Mouse (Mus musculus) adrenal gland, postnatal 4 days (tissue): ENCODE measurements around the gene Hbp1. TPM values are rescaled to one million over a fixed set of nuclear protein-coding genes. Genes with fewer than 3 reads are reported as not detected.
A peak's percentile ranks its signal among the peaks of the same experiment; 100 is the strongest.

Source experiments
- DNase-seq, 2 experiments: peaks; one replicate each; pipeline ENCODE4 v3.0.0; 2021 to 2022; ENCODE audit warnings: low spot score in 2 of 2, mixed read lengths in 2 of 2
- long read RNA-seq, 2 experiments: library from polyadenylated mRNA; stranded (forward); transcript quantifications; one replicate each; pipeline ENCODE4 v2.0.0; 2021
- total RNA-seq, 2 experiments: library from RNA; stranded (reverse); gene quantifications; 2 replicates each; pipeline ENCODE4 v1.2.3; 2021

Hbp1 gene
- 100 to 1,000 TPM; 140 to 148 TPM for total RNA-seq
- long read RNA-seq, experiment 1, transcript Hbp1-202 (11 exons, 3,142 nt) = major isoform, 89 of 130 reads
- long read RNA-seq, experiment 1, transcript Hbp1-201 (9 exons, 2,733 nt) = minor isoform, 9 of 130 reads
- long read RNA-seq, experiment 1, partial matches to known transcripts = 12 of 130 reads
- long read RNA-seq, experiment 1, other reads (novel, unspliced or antisense) = 17 of 130 reads
- long read RNA-seq, experiment 2, transcript Hbp1-201 (9 exons, 2,733 nt) = minor isoform, 6 of 239 reads
- long read RNA-seq, experiment 2, transcript Hbp1-202 (11 exons, 3,142 nt) = major isoform, 148 of 239 reads
- long read RNA-seq, experiment 2, partial matches to known transcripts = 62 of 239 reads
- long read RNA-seq, experiment 2, other reads (novel, unspliced or antisense) = 19 of 239 reads

DNA sequence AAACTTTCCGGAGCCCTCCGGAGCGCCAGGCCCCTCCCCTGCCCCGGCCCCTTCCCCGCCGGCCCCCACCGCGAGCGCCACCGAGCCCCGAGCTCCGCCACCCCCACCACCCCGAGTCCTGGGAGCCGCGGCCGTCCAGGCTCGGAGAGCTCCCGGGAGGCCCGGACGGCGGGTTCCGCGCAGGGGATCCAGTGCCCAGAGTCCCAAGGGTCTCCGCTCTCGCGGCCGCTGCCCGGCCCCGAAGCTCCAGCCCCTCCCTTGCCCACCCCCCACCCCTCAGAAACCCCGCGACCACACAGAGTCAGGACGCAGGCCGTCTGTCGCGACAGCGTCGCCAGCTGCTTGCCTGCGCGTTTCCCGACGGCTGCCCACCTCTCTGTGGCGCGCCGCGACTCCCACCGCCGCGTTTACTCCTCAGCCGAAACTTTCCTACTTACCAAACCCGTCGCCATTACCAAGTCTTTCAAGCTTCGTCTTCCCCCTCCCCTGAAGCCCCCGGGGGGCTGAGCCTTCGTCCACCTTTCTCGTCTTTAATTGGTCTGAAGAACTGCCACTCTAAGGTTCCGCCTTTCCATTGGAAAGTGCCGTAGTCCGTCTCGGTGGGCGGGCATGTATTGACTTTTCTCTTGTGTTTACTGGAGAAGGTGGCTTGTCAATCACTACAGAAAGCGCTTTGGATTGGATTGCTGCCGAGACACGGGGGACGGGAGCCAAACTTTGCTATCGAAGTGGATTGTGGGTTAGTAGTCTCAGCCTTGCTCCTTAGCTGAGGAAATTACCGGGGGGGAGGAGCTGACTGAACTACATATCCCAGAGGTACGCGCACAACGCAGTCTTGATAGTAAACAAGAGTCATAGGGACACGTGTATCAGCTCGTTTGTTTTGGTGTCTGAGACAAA is at the start of gene Hbp1:
Gene Hbp1 (minus strand): TSS at position 777 of the 900 bp plus-strand sequence.
- peak; percentile 82 to 94 for DNase-seq

DNA sequence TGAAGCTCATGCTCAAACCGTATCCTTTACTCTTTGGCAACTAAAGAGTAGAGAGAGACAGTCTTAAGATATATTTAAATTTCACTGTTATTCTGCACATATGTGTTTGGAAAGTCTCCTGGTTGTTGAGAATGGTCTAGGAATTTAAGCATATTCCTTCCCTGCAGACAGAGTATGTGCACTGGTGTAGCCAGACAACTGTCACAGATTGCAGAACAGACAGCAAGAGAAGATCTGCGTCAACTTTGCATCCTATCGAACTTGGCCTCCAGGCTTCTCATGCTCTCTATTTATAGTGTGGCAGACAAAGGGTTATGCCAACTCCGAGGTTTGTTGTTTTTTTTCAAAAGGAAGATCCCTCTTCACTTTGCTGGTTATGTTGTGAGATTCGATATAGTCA is 48.4 kb upstream of the Hbp1 start:
- no peak for DNase-seq

DNA sequence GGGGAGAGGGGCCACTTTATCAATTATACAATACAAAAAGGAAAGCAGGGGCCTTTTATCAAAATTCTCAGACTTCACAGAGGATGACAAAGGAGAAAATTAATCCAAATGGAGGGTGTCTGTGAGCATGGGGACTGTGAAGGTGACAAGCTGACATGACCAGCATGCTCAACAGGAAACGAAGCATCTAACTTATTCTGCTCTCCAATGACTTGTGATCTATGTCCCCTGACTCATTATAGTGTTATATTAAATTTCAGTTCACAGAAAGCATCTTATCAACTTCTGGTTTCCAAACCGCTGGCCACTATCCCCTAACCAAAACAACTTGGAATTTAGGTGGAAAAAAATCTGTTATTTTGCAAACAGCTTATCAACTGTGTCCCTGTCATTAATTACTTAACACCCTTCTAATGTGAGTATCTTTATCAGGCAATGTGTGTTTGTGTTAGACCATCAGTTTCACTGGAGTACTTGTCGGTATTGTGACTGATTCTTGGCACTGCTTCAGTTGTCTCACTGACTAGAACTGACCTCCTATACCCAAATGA is 47.1 kb upstream of the Hbp1 start:
- DNase-seq = no peak

DNA sequence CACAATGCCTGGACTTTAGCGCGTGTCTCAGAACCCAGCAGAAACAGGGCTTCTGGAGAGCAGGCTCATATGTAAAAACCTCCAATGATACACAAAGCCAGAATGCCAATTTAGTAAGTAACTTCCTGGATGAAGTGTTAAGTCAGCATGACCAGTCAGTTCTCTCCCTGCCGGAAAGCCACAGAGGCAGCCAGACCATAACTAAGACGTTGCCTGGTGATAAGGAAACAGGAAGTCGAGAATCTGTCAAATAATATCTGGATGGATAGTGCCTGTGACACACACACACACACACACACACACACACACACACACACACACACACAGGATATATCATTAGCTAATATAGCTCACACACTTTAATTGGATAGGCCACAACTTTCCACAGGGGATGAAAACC is 46.5 kb upstream of the Hbp1 start:
- no peak for DNase-seq

DNA sequence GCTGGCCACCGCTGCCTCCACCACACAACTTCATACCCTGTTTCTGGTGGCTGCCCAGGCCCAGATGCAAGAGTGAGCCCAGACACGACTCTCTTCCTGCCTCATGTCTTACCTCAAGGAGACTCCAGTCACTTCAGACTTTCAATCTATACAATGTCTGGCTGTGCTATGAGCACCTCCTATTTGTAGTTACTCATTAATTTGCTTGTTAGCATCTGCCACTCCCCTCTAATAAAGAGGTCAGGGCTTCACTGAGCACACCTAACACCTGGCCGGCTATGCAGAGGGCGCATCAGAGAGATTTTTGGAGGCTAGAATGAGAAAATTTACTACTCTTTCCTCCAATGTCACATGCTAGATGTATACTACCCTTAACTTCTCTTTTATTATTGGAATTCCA is 40.2 kb upstream of the Hbp1 start:
- DNase-seq = no peak

DNA sequence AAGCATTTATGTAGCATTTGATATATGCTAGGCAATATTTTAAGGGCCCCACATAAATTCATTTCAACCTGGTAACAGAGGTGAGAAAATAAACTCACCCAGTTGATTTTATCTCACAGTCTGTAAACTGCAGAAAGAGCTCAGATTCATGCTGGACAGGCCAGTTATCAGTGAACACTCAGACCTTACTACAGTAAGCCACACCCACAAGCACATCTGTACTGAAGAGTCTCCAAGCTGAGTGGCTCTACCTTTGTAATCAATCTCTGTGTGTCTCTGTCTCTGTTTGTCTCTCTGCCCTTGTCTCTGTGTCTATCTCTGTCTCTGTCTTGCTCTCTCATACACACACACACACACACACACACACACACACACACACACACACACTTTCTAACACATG is 39.4 kb upstream of the Hbp1 start:
- DNase-seq = no peak

DNA sequence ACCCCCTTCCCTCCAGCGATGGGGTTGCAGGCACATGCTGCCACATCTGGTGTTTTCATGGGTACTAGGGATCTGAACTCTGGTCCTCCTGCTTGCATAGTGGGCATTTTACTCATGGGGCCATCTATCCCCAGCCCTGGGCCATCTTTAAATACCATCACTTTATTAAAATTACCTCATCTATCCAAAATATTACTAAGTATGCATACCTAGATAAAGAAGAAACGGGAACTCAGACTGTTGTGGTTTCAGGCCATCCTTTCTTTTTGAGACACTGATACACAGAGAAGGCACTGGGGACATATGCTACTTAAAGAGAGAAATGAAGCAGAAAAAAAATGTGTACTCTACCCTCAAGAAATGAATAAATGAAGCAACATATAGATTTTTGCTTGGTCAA is 36.1 kb upstream of the Hbp1 start:
- no peak for DNase-seq

DNA sequence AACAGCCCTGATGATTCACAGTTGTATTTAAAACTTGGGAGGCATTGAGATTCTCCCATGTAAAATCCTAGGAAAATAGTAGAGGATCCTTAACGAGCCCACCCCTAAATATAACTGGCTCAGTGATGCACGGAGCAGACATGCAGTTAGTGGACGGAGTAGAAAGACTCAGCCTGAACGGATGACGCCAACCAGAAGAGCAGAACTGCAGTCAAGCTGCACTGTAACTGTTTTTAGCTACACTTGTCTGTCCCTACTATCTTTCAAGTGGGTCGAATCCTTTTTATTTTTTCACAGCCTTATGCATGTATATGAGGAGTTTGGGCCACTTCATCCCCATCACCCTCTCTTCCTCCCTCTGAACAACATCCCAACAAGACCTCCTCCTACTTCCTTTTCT is 35.4 kb upstream of the Hbp1 start:
- no peak for DNase-seq

DNA sequence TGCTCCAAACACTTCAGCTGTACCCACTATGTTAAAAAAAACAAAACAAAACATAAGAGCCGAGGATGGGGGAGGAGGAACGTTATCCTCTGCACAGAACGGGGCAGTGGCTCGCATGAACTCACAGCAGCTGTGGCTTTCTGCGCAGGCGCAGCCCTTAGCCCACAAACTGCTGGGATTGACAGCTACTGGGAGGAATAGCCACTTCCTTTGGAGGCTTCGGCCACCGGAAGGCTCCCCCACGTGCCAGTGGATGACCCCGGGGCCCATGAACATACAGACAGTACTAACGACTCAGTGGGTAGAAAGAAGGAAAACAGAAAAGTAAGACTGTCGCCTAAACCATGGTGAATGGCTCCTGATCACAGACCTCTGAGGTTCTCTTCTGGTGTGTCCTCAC is 34.3 kb upstream of the Hbp1 start:
- no peak for DNase-seq

DNA sequence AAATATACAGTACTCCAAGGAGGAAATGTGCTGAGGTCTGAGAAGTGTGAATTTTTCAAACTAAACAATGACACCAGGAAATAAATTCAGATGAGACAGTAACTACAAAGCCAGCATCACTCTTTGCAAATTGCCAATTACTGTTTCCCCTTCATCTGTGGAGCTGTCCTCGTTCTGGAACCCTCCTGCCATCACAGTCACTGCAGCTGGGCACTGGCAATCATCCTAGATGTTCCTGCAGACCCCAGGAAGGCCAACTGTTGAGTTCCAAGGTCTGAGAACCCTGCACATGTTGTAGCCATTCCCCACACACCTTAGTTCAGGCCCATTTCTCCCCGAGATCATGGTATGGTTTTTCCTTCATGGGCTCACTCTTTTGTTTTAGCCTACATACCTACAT is 33.9 kb upstream of the Hbp1 start:
- DNase-seq = no peak

DNA sequence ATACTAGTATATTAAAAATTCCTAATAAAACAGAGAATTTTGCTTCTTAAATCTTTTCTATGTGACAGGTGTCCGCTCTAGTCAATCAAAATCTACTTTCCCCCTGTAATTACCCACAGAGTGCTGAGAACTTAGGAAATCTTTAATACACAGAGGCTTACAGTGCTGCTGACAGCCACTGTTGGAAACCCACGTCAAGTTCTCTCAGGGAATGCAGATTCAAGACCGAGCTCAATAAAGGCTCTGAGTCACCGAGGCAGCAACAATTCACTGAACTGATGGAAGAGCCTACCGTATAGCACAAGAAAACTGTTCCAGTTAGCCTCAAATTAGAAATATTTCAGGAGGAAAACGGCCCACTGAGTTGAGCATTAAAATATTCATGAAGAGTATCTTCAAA is 33.4 kb upstream of the Hbp1 start:
- no peak for DNase-seq

DNA sequence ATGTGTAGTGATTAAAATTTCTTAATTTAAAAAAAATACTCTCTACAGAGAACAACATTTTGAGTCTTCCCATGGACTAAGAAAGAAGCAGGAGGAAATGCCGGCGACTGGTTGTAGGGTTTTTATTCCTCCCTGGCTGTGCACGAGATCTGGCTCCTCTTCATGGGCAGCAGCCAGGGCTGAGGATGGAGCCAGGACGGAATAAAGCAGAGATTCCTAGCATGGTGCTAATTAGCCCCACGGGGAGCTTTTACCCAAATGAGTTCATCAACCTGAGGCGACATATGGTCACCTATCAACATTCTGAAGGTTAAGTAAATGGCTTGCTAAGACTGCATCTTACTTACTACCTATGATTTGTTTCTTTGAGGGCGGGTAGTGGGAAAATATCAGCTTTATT is 32.9 kb upstream of the Hbp1 start:
- DNase-seq = no peak

DNA sequence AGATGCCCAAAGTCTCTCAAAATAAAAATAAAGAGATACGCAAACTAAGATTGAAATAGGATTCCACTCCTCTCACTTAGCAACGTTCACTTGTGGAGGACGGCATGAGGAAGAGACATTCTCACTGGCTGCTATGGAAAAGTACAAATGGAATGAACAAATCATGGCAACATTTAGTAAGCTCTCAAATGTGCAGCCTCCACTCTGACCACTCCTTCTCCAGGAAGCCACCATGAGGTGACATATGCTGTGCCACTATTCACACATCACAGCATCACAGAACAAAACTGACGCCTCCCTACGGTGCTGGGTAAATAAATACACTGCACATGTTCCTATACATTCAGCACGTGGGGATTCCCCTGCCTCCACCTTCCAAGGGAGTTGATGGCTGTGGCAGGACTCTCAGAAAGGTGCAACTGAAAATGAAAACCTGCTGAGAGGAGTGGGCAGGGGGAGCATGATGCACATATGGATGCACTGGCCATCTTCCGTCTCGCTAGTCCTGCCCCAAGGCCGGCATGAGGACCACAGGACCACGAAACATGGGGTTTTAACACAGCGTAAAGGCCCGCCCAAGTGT is 27.4 kb upstream of the Hbp1 start:
- DNase-seq = no peak

DNA sequence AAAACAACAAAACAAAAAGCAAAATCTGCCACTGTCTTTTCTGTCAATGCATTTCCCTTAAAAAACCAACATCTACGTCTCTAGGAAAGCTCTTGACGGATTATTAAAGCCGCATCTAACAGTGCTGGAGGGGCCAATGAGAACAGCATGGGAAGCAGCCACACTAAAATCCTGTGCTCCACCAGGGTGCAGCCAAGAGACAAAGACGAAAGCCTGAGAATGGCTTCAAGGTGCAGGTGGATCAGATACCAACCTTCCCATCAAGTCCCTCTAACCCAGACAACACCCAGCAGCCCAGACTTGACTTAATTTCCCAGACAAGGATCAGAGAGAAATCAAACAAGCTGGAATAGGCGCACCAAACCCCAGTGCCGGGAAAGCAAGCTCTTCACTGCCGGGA is 26.2 kb upstream of the Hbp1 start:
- no peak for DNase-seq

DNA sequence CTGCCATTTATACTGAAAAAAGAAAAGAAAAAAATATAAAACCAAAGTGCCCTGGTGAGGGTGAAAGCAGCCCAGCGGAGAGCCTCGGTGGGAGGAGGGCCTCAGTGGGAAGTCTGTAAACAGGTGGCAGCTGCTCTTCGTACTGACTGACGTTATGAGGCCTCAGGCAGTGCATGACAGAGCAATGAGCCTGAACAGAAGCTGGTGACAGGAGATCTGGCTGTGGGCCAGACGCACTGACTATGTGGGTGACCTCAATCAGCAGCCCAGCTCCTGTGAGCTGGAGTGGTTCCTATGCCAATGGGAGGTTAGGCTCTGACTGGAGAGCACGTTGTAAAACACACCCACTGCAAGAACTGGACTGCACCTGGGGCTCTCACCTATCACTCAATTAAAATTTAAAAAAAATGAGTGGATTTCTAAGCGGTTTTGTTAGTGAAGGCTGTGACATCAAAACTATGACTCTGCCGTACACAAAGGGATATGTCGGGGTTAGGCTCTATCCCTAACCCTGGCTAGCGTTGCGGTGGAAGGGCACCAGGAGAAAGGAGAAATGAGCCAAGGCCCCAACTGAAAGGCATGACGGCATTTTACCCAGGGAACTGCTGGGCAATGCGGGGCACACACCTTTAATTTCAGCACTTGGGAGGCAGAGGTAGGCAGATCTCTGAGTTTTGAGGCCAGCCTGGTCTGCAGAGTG is 23.3 kb upstream of the Hbp1 start:
- DNase-seq = peak; percentile 54 to 65

DNA sequence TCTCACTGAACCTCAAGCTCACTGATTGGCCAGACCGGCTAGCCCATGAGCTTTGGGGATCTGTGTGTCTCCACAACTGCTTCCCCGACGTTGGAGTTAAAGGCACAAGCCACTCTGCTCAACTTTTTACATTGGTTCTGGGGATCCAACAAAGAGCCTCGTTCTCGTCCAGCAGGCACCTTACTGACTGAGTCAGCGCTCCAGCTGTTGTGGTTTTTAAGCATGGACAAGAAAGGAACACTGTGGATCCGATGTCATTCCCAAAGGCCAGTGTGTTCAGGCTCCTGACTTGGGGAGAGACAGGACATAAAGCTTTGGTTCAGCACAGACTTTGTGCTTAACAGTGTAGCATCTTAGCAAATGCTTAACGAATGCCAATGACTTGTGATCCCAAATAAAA is 21.2 kb upstream of the Hbp1 start:
- no peak for DNase-seq

DNA sequence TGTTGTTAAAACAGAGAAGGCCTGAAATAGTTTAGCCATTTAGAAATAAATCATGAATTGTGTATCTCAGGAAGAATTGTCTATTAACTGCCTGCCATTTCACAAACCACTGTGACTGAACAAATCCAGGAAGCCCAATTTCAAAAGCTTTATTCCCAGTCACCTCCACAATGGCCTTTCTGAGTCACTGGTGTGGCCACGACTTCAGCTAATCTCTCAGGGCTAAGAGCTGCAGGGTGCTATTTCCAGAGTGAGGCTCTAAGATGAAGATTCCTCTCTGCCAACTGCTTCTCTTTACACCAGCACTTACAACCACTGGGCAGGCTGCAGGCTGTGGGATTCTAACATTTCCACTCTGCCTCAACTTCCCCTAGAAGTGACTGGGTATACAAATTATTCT is 18.8 kb upstream of the Hbp1 start:
- DNase-seq = no peak

DNA sequence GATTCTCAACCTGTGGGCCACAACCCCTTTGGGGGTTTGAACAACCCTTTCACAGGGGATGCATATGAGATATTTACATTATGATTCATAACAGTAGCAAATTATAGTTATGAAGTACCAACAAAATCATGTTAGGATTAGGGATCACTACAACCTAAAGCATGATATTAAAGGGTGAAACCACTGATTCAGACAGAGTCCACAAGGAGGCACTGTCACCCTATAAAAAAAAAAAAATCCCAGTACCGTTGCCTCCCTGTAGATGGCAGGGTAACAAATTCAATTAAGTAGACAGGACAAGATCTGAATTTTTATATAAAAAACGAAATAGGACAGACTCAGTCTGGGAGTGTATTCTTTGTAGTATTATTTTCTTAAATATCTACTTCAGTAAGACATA is 17.2 kb upstream of the Hbp1 start:
- DNase-seq = no peak

DNA sequence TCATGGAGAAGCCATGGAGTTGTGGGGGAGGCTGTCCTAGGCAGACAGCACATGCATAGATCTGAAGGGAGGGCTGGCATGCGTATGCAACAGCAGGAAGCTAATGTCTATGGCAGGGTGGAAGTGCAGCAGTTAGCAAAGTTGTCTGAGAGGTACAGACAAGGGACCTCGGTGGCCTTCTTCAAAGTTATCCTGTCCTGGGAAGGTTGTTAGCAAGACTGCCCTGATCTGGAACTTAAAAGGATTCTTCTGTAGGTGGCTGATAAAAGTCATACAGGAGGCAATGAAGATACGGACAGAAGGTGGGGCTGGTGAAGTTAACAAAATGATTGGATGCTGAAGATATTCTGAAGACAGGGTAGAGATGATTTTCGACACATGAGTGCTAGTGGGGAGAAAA is 16.1 kb upstream of the Hbp1 start:
- DNase-seq = no peak

DNA sequence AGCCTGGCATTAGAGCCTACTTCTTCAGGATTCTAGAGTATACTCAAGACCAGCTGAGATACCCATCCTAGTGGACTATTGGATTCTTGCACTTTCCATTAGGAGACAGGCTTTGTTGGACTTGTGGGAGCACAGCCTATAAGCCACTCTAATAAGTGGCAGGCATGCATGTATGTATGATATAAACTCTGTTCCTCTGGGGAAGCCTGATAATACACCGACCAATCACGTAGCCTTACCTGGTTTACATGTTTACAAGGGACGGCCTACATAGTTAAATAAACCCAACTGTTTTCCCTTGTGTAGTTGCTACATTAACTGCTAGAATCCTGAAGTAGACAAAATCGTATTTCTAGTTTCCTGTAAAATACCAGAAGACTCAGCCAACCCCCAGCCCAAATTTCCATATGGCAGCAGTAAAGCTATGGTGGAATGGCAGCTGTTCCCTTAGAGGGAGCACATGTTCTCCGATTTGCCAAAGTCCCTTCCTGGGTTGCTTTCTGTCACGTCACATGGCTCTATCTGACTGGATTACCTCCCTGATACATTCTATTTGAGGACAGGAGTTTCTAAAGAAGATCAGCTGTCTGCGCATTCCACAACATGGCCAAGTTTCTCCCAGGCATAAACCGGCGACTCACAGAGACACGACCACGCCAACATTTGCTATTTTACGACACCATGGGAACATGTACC is 15.3 kb upstream of the Hbp1 start:
- no peak for DNase-seq

DNA sequence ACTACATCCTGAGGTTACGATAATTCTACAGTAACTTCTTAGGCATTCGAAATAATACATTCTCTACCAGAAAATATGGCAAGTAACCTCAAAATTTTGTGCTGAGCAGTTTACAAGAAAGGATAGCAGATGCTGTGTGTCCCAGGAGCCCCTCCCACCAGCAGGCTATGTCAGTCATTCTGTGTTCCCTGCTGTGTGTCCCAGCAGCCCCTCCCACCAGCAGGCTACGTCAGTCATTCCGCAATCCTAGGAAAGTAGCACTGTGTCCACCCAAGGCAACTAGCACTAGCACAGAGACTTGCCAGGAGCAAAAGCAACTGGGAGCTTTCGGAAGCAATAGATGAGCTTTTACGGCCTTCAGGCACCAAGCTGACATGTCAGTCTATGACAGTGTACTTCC is 13.7 kb upstream of the Hbp1 start:
- DNase-seq = no peak
